Mouse (Mus musculus): ENCODE results near the gene Gp5.

DNA sequence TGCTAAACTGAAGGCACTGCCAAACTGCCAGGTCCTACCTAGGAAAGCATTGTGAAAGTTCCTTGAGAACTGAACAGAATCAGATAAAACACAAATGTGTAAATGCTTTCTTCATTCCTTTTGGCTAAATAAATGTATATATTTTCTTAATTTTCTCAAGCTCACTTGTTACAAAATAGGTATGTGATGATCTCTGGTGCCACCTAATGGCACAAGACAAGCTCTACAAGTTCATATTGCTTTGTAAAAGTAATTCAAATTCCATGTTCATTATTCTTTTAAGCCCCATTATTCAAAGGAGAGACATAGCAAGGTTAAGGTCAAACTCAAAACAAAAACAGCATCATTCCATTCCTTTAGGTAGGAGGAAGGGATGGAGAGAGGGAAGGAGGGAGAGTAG is 3.7 kb upstream of the Gp5 start:
- TF ChIP-seq POLR2A (IDR thresholded peaks at IDR 0.05; ENCODE audit: control insufficient read depth in 1 of 2, insufficient read depth in 1 of 2, low read depth in 1 of 2, low read length in 2 of 2, poor library complexity in 1 of 2) (no peak), SIN3A (IDR thresholded peaks at IDR 0.05; ENCODE audit: low read length) (0 out of 2 replicates have a peak, but pooled peaks have one; percentile 31), MAZ (IDR thresholded peaks at IDR 0.05; ENCODE audit: low read depth, low read length) (no peak), CTCF (IDR thresholded peaks at IDR 0.05 in 2 of 3, conservative IDR thresholded peaks at IDR 0.05 in 1 of 3; ENCODE audit: control insufficient read depth in 1 of 3, insufficient read depth in 1 of 3, low read depth in 2 of 3, low read length in 3 of 3, poor library complexity in 1 of 3, severe bottlenecking in 1 of 3) (peak; percentile 6 to 75 (median 36); a peak in 4 of 6 replicates)
